Mouse (Mus musculus): ENCODE measurements around the gene 2610044O15Rik8. TPM values are rescaled to one million over a fixed set of nuclear protein-coding genes. Genes with fewer than 3 reads are reported as not detected.
"Not testable (repeated sequence)": the region's sequence is repeated elsewhere in the genome, so short reads cannot be mapped to it uniquely, and the experiment has no call there.

Gene 2610044O15Rik8
- polyA plus RNA-seq (2015; fragmentation: Nextera tagmentation; extraction: Ambion mirVana), result 25.8 and 27.4 TPM in 2 replicates

GRCm38 (mm10) chr8:129234027-129234733 is at the start of gene 2610044O15Rik8:
Gene 2610044O15Rik8 (minus strand): TSS chr8:129234406.
- H3K4me2 ChIP-seq (replicated peaks), result peak within 1 kb of the TSS; percentile 48
- peak; percentile 99 for ATAC-seq (replicated peaks)
- H3K4me3 ChIP-seq, result peak within 1 kb of the TSS; percentile 60

GRCm38 (mm10) chr8:129265918-129266317 is 31.7 kb upstream of the 2610044O15Rik8 start:
- Histone ChIP-seq H3K4me3 (no peak overlapping the region), H3K27me3 (no peaks in the 10 kb centered on the region), H3K27ac (replicated peaks) (no peak overlapping the region), H3K36me3 (peaks cover 30% of the 10 kb centered on the region), H3K9ac (replicated peaks) (no peak overlapping the region), H3K4me1 (peaks cover 10% of the 10 kb centered on the region), H3K4me2 (replicated peaks) (no peak overlapping the region), H3K9me3 (peaks cover 6% of the 10 kb centered on the region; the same call in 1 of the 2 replicates)
- 100% methylated on average over 1 of the region's 1 CpGs for WGBS
- ATAC-seq (replicated peaks), result no peak

More at GRCm38 (mm10) chr8:129234027-129234733, at the start of gene 2610044O15Rik8:
- Histone ChIP-seq H3K27me3 (no peaks in the 10 kb centered on the region), H3K36me3 (no peaks in the 10 kb centered on the region), H3K27ac (replicated peaks) (peak within 1 kb of the TSS; percentile 91), H3K9ac (replicated peaks) (peak within 1 kb of the TSS; percentile 63), H3K4me1 (peaks cover 13% of the 10 kb centered on the region), H3K9me3 (no peaks in the 10 kb centered on the region)
- WGBS, result under 1% methylated on average over 18 of the region's 18 CpGs

- peaks cover 15% of the 10 kb centered on the region for H3K36me3 ChIP-seq
- H3K4me2 ChIP-seq (replicated peaks), result peak overlapping the region; percentile 88
- peaks cover 10% of the 10 kb centered on the region for H3K4me1 ChIP-seq
- no peaks in the 10 kb centered on the region for H3K27me3 ChIP-seq
- WGBS, result 89% methylated on average over 2 of the region's 2 CpGs
- H3K9ac ChIP-seq (replicated peaks), result no peak overlapping the region; the same call in 1 of the 2 replicates
- ATAC-seq (replicated peaks), result no peak
- no peak overlapping the region for H3K27ac ChIP-seq (replicated peaks)
- H3K9me3 ChIP-seq, result peaks cover 6% of the 10 kb centered on the region; the same call in 1 of the 2 replicates
- peak overlapping the region; percentile 58 for H3K4me3 ChIP-seq
Observed at GRCm38 (mm10) chr8:129264296-129264695, 30.1 kb upstream of the 2610044O15Rik8 start.

- H3K36me3 ChIP-seq, H3K4me1 ChIP-seq, H3K27me3 ChIP-seq, H3K9me3 ChIP-seq: not testable (repeated sequence)
- H3K27ac ChIP-seq (replicated peaks), result peak overlapping the region; percentile 48
- H3K9ac ChIP-seq (replicated peaks), result peak overlapping the region; percentile 64
- WGBS, result 1% methylated on average over 24 of the region's 24 CpGs
- H3K4me3 ChIP-seq, result peak overlapping the region; percentile 58
- ATAC-seq (replicated peaks), result peak; percentile 99
- H3K4me2 ChIP-seq (replicated peaks), result peak overlapping the region; percentile 88
Observed at GRCm38 (mm10) chr8:129263211-129263927, 29.2 kb upstream of the 2610044O15Rik8 start.

GRCm38 (mm10) chr8:129233664-129234026 is 561 bp downstream of the 2610044O15Rik8 start:
- Histone ChIP-seq H3K27ac (replicated peaks) (peak overlapping the region; percentile 91), H3K36me3 (no peaks in the 10 kb centered on the region), H3K4me3 (peak overlapping the region; percentile 60), H3K9ac (replicated peaks) (peak overlapping the region; percentile 63), H3K9me3 (no peaks in the 10 kb centered on the region), H3K4me2 (replicated peaks) (peak overlapping the region; percentile 48), H3K27me3 (no peaks in the 10 kb centered on the region), H3K4me1 (peaks cover 13% of the 10 kb centered on the region)
- no peak for ATAC-seq (replicated peaks)
- 2% methylated on average over 9 of the region's 9 CpGs for WGBS

Other genes starting within 250 kb of the 2610044O15Rik8 start
- 0.06 TPM in 1 of 2 replicates, not detected in the other for gene Ccdc7a, start 168.9 kb downstream of the 2610044O15Rik8 start, polyA plus RNA-seq (2015; fragmentation: Nextera tagmentation; extraction: Ambion mirVana)
- gene Ccdc7b, start 167.3 kb downstream of the 2610044O15Rik8 start, polyA plus RNA-seq (2015; fragmentation: Nextera tagmentation; extraction: Ambion mirVana), result not detected in 2 replicates
- gene Gm10999, start 102.7 kb downstream of the 2610044O15Rik8 start, polyA plus RNA-seq (2015; fragmentation: Nextera tagmentation; extraction: Ambion mirVana), result not detected in 2 replicates